Mouse (Mus musculus) stomach, adult 2 months (tissue): ENCODE data around the gene Nek9. TPM values are rescaled to one million over a fixed set of nuclear protein-coding genes. Genes with fewer than 3 reads are reported as not detected.

Experiments used
- polyA plus RNA-seq: library from polyadenylated mRNA; depleted of rRNA; stranded (reverse); fragments of >200 nt; gene quantifications from 2 replicates; pipeline ENCODE4 v1.2.3, GENCODE M21; 2012; rRNA removed

The Nek9 gene
- 6.2 and 6.3 TPM in 2 replicates for polyA plus RNA-seq

GRCm38 (mm10) chr12:85339243-85339729, at the start of gene Nek9:
Gene Nek9, minus strand, starts transcription at chr12:85339362.

GRCm38 (mm10) chr12:85374561-85375272, 35.6 kb upstream of the Nek9 start, which contains the start of gene Tmed10:
Gene Tmed10, minus strand, starts transcription at chr12:85374847.

GRCm38 (mm10) chr12:85288486-85289156, 50.5 kb downstream of the Nek9 start, which contains the start of gene Zc2hc1c:
Gene Zc2hc1c, plus strand, starts transcription at chr12:85288591.

GRCm38 (mm10) chr12:85287809-85288485, 51.2 kb downstream of the Nek9 start, which contains the start of gene Acyp1:
Gene Acyp1, minus strand, starts transcription at chr12:85288438.

GRCm38 (mm10) chr12:85270319-85270718, 68.8 kb downstream of the Nek9 start, which contains the start of gene Mlh3:
Gene Mlh3, minus strand, starts transcription at chr12:85270599.

Other genes starting within 250 kb of the Nek9 start
- 0.24 and 0.44 TPM in 2 replicates for gene Prox2, start 228.6 kb downstream of the Nek9 start, polyA plus RNA-seq
- 30.4 and 32.0 TPM in 2 replicates for gene Dlst, start 228.5 kb downstream of the Nek9 start, polyA plus RNA-seq
- 0.35 and 0.47 TPM in 2 replicates for gene Rps6kl1, start 188.1 kb downstream of the Nek9 start, polyA plus RNA-seq
- 0.54 and 1.4 TPM in 2 replicates for gene Pgf, start 161.6 kb downstream of the Nek9 start, polyA plus RNA-seq
- 43.4 and 58.5 TPM in 2 replicates for gene Eif2b2, start 119.9 kb downstream of the Nek9 start, polyA plus RNA-seq
- 0.47 and 1.1 TPM in 2 replicates for gene Mlh3, start 68.8 kb downstream of the Nek9 start, polyA plus RNA-seq
- 0.88 and 1.3 TPM in 2 replicates for gene Acyp1, start 50.9 kb downstream of the Nek9 start, polyA plus RNA-seq
- 0.12 and 0.14 TPM in 2 replicates for gene Zc2hc1c, start 50.8 kb downstream of the Nek9 start, polyA plus RNA-seq
- 190 and 255 TPM in 2 replicates for gene Tmed10, start 35.5 kb upstream of the Nek9 start, polyA plus RNA-seq
- gene Fos, start 134.5 kb upstream of the Nek9 start, polyA plus RNA-seq: 53.9 and 68.9 TPM in 2 replicates